Mouse (Mus musculus): ENCODE results near the gene Obsl1. TPM values are rescaled to one million over a fixed set of nuclear protein-coding genes. Genes with fewer than 3 reads are reported as not detected.

Gene Obsl1
- polyA plus RNA-seq, 1 experiment = 6.2 TPM

GRCm38 (mm10) chr1:75545965-75546956 lies 40.0 kb upstream of the Obsl1 start, which contains the start of gene Slc4a3:
TSS of gene Slc4a3 (plus strand) at chr1:75546266.
- no peak for TF ChIP-seq POLR2A (IDR thresholded peaks at IDR 0.05; ENCODE audit: borderline replicate concordance, control insufficient read depth, low read depth, low read length)
- no peak for TF ChIP-seq CTCF (IDR thresholded peaks at IDR 0.05; ENCODE audit: control insufficient read depth, insufficient read depth, low read length)
- H3K27ac ChIP-seq (ENCODE audit: control insufficient read depth, insufficient read depth, low read depth, low read length, poor library complexity) = no peak within 1 kb of the TSS; the same call in 1 of the 2 replicates
- H3K4me1 ChIP-seq (ENCODE audit: control insufficient read depth, insufficient read depth, low read length) = no peaks in the 10 kb centered on the region
- 3% methylated on average over 64 of the region's 64 CpGs for WGBS
- no peak within 1 kb of the TSS for H3K4me3 ChIP-seq (replicated peaks; ENCODE audit: control insufficient read depth, low read depth, low read length)

- no peak overlapping the region for H3K4me3 ChIP-seq (replicated peaks; ENCODE audit: control insufficient read depth, low read depth, low read length)
- WGBS = 76% methylated on average over 6 of the region's 6 CpGs
- no peaks in the 10 kb centered on the region for H3K4me1 ChIP-seq (ENCODE audit: control insufficient read depth, insufficient read depth, low read length)
- TF ChIP-seq POLR2A (IDR thresholded peaks at IDR 0.05; ENCODE audit: borderline replicate concordance, control insufficient read depth, low read depth, low read length) (no peak), CTCF (IDR thresholded peaks at IDR 0.05; ENCODE audit: control insufficient read depth, insufficient read depth, low read length) (no peak)
- H3K27ac ChIP-seq (ENCODE audit: control insufficient read depth, insufficient read depth, low read depth, low read length, poor library complexity) = no peak overlapping the region
These were observed 38.1 kb upstream of the Obsl1 start for GRCm38 (mm10) chr1:75544351-75544750.

- 85% methylated on average over 7 of the region's 7 CpGs for WGBS
- Histone ChIP-seq H3K4me3 (replicated peaks; ENCODE audit: control insufficient read depth, low read depth, low read length) (no peak overlapping the region), H3K27ac (ENCODE audit: control insufficient read depth, insufficient read depth, low read depth, low read length, poor library complexity) (no peak overlapping the region), H3K4me1 (ENCODE audit: control insufficient read depth, insufficient read depth, low read length) (no peaks in the 10 kb centered on the region)
- TF ChIP-seq CTCF (IDR thresholded peaks at IDR 0.05; ENCODE audit: control insufficient read depth, insufficient read depth, low read length) (no peak), POLR2A (IDR thresholded peaks at IDR 0.05; ENCODE audit: borderline replicate concordance, control insufficient read depth, low read depth, low read length) (no peak)
These were observed 35.2 kb upstream of the Obsl1 start for GRCm38 (mm10) chr1:75541496-75541895.

- Histone ChIP-seq H3K4me1 (ENCODE audit: control insufficient read depth, insufficient read depth, low read length) (no peaks in the 10 kb centered on the region), H3K4me3 (replicated peaks; ENCODE audit: control insufficient read depth, low read depth, low read length) (no peak overlapping the region), H3K27ac (ENCODE audit: control insufficient read depth, insufficient read depth, low read depth, low read length, poor library complexity) (no peak overlapping the region)
- 75% methylated on average over 9 of the region's 9 CpGs for WGBS
- TF ChIP-seq CTCF (IDR thresholded peaks at IDR 0.05; ENCODE audit: control insufficient read depth, insufficient read depth, low read length) (no peak), POLR2A (IDR thresholded peaks at IDR 0.05; ENCODE audit: borderline replicate concordance, control insufficient read depth, low read depth, low read length) (no peak)
These were observed 32.4 kb upstream of the Obsl1 start for GRCm38 (mm10) chr1:75538597-75539190.

GRCm38 (mm10) chr1:75537587-75537986 lies 31.3 kb upstream of the Obsl1 start:
- no peak overlapping the region for H3K27ac ChIP-seq (ENCODE audit: control insufficient read depth, insufficient read depth, low read depth, low read length, poor library complexity)
- H3K4me3 ChIP-seq (replicated peaks; ENCODE audit: control insufficient read depth, low read depth, low read length) = no peak overlapping the region
- TF ChIP-seq POLR2A (IDR thresholded peaks at IDR 0.05; ENCODE audit: borderline replicate concordance, control insufficient read depth, low read depth, low read length) (no peak), CTCF (IDR thresholded peaks at IDR 0.05; ENCODE audit: control insufficient read depth, insufficient read depth, low read length) (no peak)
- no peaks in the 10 kb centered on the region for H3K4me1 ChIP-seq (ENCODE audit: control insufficient read depth, insufficient read depth, low read length)
- 74% methylated on average over 2 of the region's 2 CpGs for WGBS

GRCm38 (mm10) chr1:75533325-75534252 lies 27.3 kb upstream of the Obsl1 start:
- TF ChIP-seq POLR2A (IDR thresholded peaks at IDR 0.05; ENCODE audit: borderline replicate concordance, control insufficient read depth, low read depth, low read length) (no peak), CTCF (IDR thresholded peaks at IDR 0.05; ENCODE audit: control insufficient read depth, insufficient read depth, low read length) (no peak)
- no peaks in the 10 kb centered on the region for H3K4me1 ChIP-seq (ENCODE audit: control insufficient read depth, insufficient read depth, low read length)
- no peak overlapping the region for H3K27ac ChIP-seq (ENCODE audit: control insufficient read depth, insufficient read depth, low read depth, low read length, poor library complexity)
- whole genome bisulfite sequencing = 81% methylated on average over 19 of the region's 19 CpGs
- H3K4me3 ChIP-seq (replicated peaks; ENCODE audit: control insufficient read depth, low read depth, low read length) = no peak overlapping the region

GRCm38 (mm10) chr1:75532280-75533172 lies 26.3 kb upstream of the Obsl1 start:
- TF ChIP-seq CTCF (IDR thresholded peaks at IDR 0.05; ENCODE audit: control insufficient read depth, insufficient read depth, low read length) = no peak
- TF ChIP-seq POLR2A (IDR thresholded peaks at IDR 0.05; ENCODE audit: borderline replicate concordance, control insufficient read depth, low read depth, low read length) = no peak
- H3K27ac ChIP-seq (ENCODE audit: control insufficient read depth, insufficient read depth, low read depth, low read length, poor library complexity) = no peak overlapping the region
- 77% methylated on average over 19 of the region's 19 CpGs for WGBS

More at GRCm38 (mm10) chr1:75532280-75533172, 26.3 kb upstream of the Obsl1 start:
- no peak overlapping the region for H3K4me3 ChIP-seq (replicated peaks; ENCODE audit: control insufficient read depth, low read depth, low read length)
- H3K4me1 ChIP-seq (ENCODE audit: control insufficient read depth, insufficient read depth, low read length) = no peaks in the 10 kb centered on the region
